Mouse (Mus musculus): ENCODE measurements around the gene A530032D15Rik.
"Not testable (repeated sequence)": the region's sequence is repeated elsewhere in the genome, so short reads cannot be mapped to it uniquely, and the experiment has no call there.

Gene A530032D15Rik

DNA sequence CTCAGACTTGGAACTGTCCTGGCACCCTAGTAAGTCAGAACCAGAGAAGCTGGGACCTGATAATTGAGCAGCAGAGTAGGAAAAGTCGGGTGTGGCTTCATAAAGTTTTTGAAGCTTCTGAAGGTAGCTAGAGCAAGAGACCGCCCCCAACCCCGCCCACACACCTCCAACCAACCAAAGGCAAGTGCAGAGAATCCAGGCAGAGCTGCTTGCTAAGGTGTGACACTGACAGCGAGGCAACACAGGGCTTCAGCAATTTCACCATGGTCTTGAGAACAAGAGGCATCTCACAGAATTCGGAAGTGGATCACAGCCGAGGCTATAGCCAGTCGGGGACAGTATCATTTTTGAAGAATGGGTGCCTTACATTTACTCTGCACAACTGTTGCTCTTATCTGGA is at the start of gene A530032D15Rik:
TSS of gene A530032D15Rik (minus strand) at position 101 of the 400 bp plus-strand sequence.
- not testable (repeated sequence) for DNase-seq (ENCODE audit: low read depth)

DNA sequence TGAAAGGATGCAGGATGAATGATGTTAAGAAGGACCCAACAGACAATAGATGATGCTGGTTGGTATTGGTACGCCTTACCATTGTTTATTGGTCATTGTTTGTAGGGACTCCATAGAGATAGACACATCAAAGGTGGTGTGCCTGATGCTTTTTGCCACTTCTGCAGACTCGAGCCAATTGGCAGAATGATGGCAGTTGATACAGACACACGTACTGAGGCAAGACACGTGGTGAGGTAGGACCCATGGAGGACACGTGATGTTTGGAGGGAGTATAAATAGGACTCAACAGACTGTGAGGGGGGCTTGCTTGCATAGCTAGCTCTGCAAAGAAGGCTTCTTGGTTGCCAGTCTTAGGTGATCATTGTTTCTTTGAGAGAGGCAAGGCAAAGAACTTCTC is 45.5 kb upstream of the A530032D15Rik start:
- DNase-seq (ENCODE audit: low read depth): not testable (repeated sequence)

DNA sequence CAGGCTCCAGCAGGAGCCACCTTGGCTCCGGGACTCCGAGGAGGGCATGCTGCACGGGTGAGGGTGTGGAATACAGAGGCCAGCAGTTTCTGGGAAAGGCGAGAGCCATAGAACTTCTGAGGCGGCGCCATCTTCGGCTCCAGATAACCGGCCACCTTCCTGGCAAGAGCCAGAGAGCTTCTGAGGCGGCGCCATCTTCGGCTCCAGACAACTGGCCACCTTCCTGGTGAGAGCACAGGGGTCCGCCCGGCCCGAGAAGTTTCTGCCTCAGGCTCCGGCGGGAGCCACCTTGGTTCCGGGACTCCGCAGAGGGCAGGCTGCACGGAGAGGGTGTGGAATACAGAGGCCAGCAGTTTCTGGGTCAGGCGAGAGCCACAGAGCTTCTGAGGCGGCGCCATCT is 24.0 kb upstream of the A530032D15Rik start:
- DNase-seq (ENCODE audit: low read depth): not testable (repeated sequence)

DNA sequence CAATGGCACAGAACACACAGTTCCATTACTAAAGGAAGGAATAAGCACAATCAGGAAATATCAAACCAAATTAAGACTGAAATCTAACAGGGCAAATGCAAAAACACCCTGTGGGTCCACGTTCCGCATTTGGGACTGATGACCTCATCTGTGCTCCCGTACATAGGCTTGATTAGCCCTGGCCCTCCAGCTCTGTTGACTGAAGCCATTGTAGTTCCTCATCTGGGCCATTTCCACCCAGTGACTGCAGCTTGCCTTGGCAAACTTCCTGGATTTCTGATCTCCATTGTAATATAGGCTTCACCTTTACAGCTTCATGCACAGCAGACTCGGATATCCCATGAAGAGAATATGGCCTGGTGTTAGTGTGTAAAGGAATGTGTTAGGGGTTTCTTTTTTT is 12.2 kb upstream of the A530032D15Rik start:
- DNase-seq (ENCODE audit: low read depth): not testable (repeated sequence)

DNA sequence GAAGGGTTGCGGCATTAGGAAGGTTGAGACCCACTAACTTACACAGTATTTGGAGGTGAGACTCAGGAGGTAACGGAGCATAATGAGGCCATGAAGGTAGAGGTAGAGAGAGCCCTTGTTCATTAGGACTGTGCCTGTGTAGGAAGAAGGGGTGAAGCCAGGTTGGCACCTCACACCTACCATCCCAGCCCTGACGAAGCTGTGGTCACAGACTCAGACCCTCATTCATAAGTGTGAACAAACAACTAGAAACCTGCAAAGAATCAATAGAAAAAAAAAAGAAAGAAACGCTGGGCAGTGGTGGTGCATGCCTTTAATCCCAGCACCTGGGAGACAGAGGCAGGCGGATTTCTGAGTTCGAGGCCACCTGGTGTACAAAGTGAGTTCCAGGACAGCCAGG is 8.7 kb upstream of the A530032D15Rik start:
- not testable (repeated sequence) for DNase-seq (ENCODE audit: low read depth)

DNA sequence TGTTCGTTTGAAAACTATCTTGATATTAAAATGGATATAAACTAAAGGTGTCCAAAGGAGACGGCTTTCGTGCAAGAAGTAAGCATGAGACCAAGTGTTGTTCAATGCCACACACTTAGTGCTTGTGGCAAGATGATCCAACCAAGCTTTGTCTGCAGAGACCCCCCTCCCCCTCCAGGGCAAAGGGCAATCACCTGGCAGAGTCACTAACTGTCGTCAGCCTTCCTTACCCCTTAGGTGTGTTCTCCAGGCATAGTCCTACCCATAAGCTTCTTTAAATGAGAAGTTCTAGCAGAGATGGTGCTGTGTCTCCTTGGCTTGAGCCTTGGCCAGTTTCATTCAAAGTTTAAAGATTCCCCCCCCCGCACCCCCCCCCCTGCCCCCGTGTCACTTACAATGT is 7.9 kb upstream of the A530032D15Rik start:
- DNase-seq (ENCODE audit: low read depth): not testable (repeated sequence)

DNA sequence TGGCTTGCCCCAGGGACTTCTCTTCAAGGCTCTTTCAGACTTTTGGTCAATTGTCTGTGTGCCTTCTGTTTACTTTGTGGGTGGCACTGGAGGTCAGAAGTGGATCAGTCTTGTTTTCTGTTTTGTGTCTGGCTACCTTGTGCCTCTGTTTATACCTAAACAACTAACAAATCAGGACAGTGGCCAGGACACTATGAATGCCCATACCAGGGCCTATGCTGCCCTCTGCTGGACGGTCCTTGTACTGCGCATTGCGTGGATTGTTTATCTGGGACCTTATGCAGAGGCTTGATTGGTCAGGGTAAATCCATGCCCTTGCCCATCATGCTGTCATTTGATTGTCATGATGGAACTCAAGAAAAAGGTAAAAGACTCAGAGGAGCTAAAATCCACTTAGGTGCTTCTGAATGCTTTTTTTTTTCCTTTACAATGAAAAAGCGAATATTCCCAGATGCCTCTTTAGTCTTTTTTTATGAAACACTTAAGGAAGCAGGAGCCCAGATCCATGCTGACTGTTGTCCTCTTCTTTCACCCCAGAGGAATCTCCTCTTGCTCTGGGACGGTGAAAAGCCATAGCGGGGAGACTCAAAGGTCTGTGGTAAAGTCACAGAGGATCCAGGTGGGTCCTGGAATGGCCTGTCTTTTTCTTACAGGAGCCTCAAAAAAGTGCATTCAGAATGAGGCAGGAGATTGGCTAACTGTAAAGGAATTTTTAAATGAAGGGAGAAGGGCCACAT is 5.2 kb upstream of the A530032D15Rik start:
- DNase-seq (ENCODE audit: low read depth): not testable (repeated sequence)

DNA sequence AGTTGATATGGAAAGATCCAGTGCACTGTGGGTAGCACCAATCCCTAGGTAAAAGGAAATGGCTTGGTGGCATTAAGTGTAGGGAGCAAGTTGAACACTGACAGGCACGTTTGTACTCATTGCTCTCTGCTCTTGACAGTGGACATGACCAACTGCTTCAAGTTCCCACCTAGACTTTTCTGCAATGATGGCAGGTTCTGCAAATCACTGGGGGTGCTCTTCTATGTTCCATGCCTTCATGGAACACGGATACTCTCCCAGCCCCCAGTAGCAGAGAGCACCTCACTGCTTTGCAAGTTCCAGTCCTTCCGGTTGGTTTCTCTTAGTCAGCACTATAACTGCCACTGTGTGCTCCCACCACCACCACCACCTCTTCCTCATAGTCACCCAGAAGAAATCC is 4.4 kb upstream of the A530032D15Rik start:
- not testable (repeated sequence) for DNase-seq (ENCODE audit: low read depth)

DNA sequence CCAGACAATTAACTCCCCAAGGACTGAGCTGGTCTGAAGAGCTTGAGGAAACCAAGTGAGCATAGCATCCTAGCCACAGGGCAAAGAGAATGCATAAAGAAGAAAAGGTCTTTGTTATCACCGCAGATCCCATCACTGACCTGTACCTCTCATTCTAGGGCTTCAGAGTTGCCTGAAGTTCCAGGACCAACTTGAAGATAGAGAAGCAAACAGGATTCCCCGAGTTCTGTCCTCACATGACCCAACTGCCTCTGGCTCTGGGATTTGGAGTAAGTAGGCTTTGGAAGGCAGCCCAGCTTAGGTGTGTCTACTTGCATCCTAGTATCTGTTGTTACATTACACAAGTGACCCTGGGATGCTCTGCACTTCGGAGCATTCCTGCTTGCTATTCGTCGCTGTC is 3.2 kb upstream of the A530032D15Rik start:
- DNase-seq (ENCODE audit: low read depth): not testable (repeated sequence)

DNA sequence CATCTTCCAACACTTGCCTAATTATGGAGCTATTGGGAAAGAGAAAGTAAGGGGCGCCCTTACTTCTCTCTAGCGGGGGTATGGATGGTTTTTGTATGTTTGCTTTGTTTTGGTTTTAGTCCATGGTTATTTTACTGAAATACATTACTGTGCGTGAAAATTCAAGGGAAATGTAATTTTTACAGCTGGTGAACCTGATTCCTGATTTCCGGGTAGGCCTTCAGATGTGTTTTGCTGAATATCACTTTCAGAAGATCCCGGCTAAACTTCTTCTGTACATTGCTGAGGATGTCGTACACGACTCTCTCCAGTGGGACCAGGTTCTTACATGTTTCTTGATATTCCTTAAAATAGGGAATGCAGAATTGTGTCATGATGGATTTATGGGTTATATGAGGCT is 2.6 kb upstream of the A530032D15Rik start:
- DNase-seq (ENCODE audit: low read depth): peak; percentile 7

DNA sequence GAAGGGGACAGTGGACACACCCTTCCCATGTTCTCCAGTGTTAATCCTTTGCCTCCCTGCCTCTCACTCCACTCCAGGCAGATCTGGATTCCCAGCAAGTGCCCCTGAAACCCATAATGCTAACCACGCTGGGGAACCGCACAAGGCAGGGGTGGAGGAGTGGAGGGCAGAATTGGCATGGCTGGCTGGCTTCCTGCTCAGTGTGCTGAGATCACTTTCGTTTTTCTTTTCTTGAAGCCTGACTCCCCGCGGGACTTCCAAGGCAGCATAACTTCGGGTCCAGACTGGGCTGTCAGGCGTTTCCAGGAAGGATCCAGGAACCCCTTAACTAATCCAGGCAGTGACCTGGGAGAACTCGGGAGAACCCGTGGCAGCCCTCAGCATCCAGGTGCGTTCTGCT is 1.9 kb upstream of the A530032D15Rik start:
- peak; percentile 35 for DNase-seq (ENCODE audit: low read depth)

DNA sequence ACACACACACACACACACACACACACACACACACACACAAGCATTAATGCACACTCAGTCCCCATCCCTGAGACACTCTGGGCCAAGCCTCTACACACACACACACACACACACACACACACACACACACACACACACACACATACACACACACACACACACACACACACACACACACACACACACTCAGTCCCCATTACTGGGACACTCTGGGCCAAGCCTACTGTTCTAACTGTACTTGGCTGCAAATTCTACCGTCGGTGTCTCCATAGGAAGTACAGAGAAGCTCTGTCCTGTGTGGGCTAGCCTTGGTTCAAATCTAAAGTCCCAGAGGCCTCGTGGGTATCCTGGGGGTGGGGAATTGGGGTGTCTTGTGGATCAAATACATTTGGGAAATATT is 1.2 kb upstream of the A530032D15Rik start:
- DNase-seq (ENCODE audit: low read depth): not testable (repeated sequence)

DNA sequence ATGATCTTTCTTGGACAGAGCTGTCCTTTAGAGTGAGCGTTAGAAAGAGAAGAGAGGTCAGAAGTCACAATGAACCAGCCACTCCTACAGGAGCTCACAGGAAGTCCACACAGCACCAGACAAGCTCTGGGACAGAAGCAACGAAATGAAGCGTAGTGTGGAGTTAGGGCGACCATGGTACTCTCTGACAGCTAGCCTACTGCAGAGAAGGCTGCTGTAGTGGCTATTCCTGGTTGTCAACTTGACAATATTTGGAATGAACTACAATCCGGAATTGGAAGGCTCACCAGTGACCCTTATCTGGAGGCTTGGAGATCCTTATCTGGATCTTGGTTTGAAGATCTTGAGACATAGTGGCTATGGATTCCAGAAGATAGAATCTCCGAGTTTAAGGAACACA is 3.6 kb downstream of the A530032D15Rik start:
- not testable (repeated sequence) for DNase-seq (ENCODE audit: low read depth)

DNA sequence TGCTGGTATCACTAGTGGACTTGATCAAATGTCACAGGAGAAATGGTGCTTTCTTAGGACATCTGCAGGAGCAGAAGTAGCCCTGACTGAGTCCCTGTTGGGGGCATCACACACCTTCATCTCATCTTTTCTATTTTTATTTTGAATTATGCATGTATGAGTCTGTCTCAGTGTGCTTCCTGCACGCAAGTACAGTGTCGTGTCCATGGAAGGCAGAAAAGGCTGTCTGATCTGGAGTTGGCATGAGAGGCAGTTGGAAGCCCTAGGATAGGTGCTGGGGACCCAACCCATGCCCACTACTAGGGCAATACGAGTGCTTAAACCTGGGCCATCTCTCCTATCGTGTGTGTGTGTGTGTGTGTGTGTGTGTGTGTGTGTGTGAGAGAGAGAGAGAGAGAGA is 4.3 kb downstream of the A530032D15Rik start:
- DNase-seq (ENCODE audit: low read depth): not testable (repeated sequence)

DNA sequence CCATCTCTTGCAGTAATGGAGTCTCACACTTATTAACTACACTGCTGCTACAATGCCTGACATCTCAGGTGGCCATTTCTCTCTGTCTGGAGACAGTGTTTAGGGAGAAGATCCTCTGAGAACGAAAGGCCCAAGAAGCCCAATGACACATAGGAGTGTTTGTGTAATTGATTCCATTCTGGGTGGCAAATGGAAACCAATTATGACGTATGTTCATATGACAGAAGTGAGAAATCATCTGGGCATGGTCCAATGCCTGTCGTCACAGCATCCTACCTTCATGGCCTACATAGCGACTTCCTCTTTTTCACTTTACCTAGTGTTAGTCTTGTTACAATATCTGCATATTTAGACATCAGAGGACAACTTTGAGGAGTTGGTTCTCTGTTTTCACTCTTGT is 7.9 kb downstream of the A530032D15Rik start:
- not testable (repeated sequence) for DNase-seq (ENCODE audit: low read depth)

DNA sequence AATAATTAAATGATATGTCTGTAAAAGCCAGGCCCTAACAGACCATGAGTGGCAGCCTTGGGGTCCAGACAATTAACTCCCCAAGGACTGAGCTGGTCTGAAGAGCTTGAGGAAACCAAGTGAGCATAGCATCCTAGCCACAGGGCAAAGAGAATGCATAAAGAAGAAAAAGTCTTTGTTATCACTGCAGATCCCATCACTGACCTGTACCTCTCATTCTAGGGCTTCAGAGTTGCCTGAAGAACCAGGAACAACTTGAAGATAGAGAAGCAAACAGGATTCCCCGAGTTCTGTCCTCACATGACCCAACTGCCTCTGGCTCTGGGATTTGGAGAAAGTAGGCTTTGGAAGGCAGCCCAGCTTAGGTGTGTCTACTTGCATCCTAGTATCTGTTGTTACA is 9.8 kb downstream of the A530032D15Rik start, which contains the start of gene Gm10553:
TSS of gene Gm10553 (plus strand) at position 301 of the 400 bp plus-strand sequence.
- not testable (repeated sequence) for DNase-seq (ENCODE audit: low read depth)

DNA sequence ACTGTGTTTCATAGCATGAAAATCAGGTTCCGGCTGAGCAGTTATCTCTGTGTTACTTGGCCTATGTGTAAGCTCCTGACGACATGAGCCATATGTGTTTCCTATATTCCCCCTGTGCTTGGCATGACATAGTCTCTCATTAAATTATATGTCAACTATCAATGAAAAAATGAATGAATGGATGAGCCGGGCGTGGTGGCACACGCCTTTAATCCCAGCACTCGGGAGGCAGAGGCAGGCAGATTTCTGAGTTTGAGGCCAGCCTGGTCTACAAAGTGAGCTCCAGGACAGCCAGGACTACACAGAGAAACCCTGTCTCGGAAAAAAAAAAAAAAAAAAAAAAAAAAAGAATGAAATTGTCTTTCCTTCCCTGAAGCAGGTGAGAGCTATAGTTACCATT is 10.6 kb downstream of the A530032D15Rik start:
- not testable (repeated sequence) for DNase-seq (ENCODE audit: low read depth)

DNA sequence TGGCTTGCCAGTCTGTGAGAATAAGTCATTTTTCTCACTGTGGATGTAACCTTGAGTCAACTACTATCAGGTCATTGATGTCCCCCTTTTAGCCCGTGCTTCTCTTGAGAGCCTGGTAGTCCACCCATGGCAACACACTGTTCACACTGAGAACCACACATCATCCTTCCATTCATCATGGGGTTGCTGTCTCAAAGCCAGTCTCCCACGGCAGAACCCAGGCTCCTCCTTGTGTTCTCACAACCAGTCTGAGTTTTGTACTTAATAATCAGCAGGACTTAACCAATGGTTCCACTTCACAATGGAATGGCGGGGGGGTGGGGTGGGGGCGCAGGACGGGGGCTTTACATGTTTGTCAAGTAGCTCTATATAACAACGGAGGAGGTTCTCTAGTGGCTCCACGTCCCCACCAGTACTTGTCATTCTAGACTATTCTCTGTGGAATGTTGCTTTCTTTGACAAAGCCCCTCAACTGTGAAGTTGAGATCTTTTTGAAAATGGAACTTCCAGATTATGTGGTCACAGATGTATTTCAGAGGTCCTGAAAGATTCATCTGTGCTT is 16.6 kb downstream of the A530032D15Rik start:
- DNase-seq (ENCODE audit: low read depth): not testable (repeated sequence)

DNA sequence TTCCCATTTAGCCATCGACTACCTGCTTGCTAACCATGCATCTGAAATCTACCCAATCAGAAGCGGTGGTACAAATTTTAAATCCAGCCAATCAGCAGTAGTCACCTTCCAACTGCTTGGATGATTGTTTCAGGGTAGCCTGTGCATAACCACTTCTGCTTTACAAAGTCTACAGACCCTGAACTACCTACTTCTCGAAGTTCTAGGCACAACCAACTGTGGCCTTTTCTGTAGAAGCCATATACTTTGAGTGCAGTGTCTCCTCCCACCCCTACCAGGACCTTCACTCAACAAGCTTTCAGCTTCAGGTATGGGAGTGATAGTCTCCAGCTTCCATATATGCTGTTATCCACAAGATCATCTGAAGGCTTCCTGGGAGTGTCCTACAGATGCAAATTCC is 17.5 kb downstream of the A530032D15Rik start:
- not testable (repeated sequence) for DNase-seq (ENCODE audit: low read depth)

DNA sequence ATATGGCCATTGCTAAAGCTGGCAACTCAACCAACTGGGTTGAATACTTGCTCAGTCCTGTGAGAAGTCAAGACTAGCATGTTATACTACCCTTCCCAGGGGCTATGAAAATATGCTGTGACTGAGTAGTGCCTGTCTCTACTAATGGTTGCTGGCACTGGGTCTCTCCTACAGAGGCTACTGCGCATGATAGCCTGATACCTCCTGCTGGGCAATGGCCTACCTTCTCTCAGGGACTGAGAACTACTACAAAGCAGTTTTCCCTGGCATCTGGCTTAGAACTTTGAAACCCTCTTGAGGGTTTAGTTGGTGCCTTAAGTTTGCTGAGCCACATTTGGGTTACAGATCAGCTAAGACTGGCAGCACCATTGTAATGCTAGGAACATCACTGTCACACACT is 23.4 kb downstream of the A530032D15Rik start:
- not testable (repeated sequence) for DNase-seq (ENCODE audit: low read depth)

DNA sequence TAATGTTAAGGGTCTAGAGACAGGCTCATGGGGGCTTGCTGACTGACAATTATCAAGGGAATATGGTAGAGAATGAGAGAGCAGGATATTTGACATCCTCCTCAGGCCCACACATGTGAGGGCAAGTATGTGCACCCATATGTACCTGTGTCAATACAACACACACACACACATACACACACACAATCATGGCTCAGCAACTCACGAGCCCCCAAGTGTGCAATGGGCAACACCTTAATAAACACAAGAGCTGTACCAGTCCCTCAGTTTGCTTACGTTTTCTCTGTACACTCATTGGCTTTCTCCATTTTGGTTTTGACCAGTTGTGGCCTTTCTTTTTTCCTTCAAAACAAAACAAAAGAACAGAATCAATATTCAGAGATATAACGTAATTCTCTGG is 24.9 kb downstream of the A530032D15Rik start:
- DNase-seq (ENCODE audit: low read depth): not testable (repeated sequence)

DNA sequence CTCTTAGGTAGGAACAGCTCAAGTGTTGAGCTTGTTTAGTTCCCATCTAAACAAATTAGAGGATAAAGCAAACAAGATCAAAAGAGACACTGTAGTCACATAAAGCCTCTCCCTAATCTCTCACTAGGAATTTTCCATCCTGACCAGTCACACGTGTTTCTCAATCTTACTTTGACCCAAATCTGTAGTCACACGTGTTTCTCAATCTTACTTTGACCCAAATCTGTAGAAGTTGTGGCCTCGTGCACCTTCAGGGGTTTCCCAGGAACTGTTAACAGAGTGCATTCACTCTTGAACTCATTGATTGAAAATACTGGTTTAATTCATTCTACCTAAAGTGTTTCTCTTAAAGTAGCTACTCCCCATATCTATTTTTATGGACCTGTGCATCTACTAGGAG is 36.6 kb downstream of the A530032D15Rik start:
- DNase-seq (ENCODE audit: low read depth): not testable (repeated sequence)

DNA sequence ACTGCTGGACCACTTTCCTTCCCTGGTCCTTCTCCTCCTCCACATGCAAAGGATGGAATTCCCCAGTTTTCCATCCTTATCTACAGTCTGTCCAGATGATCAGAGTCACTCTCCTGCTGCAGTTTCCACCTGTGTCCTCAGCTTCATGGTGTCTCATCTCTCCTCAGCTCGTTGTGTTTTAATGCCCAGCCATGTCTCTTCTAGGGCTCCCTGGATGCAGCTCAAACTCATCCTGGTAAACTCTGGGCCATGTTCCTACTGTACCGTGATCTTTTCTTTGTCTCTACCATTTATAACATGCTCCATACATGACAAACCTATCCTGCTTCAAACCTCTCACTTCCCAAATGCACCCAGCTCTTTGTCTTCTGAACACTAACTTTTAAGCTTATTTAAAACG is 38.0 kb downstream of the A530032D15Rik start:
- not testable (repeated sequence) for DNase-seq (ENCODE audit: low read depth)

All from induced T-regulatory cell, adult 2 months (primary cell).